Mouse (Mus musculus) hindbrain, embryonic 14.5 days (tissue): Measurements from ENCODE around the gene Olfr1441. TPM values are rescaled to one million over a fixed set of nuclear protein-coding genes. Genes with fewer than 3 reads are reported as not detected.
A peak's percentile ranks its signal among the peaks of the same experiment; 100 is the strongest.

Source experiments
- ATAC-seq: fragments of 200-750 bp; cut with Nextera tagmentation; 2 replicates; pipeline ENCODE4 v1.8.0; 2017; ENCODE audit warnings: moderate number of reproducible peaks, mild to moderate bottlenecking, moderate TSS enrichment, moderate library complexity; ENCODE audit not compliant: low FRiP score
- DNase-seq: peaks from one replicate; pipeline ENCODE4 v3.0.0-alpha.2; 2015; ENCODE audit warnings: low spot score
- H3K27ac ChIP-seq: fragments of 300-500 bp; sonication (generic); 2 replicates; pipeline ENCODE4 v1.5.1; 2014; ENCODE audit warnings: mild to moderate bottlenecking, moderate library complexity
- H3K27me3 ChIP-seq: fragments of 300-500 bp; sonication (generic); 2 replicates; pipeline ENCODE4 v1.6.1; 2014; ENCODE audit warnings: mild to moderate bottlenecking, low read length, mixed read lengths; ENCODE audit not compliant: control insufficient read depth, insufficient read depth
- H3K36me3 ChIP-seq: fragments of 300-500 bp; sonication (generic); replicated peaks from 2 replicates; pipeline ENCODE4 v1.6.1; 2014; ENCODE audit not compliant: control insufficient read depth, insufficient read depth
- H3K4me1 ChIP-seq: fragments of 300-500 bp; sonication (generic); replicated peaks from 2 replicates; pipeline ENCODE4 v1.6.1; 2014; ENCODE audit warnings: antibody characterized with exemption, low read length, mixed read lengths; ENCODE audit not compliant: control insufficient read depth, insufficient read depth
- H3K4me2 ChIP-seq: fragments of 300-500 bp; sonication (generic); replicated peaks from 2 replicates; pipeline ENCODE4 v1.6.1; 2014; ENCODE audit warnings: mild to moderate bottlenecking, moderate library complexity
- H3K4me3 ChIP-seq: fragments of 300-500 bp; sonication (generic); replicated peaks from 2 replicates; pipeline ENCODE4 v1.5.1; 2014; ENCODE audit warnings: mild to moderate bottlenecking, low read length
- H3K9ac ChIP-seq: fragments of 300-500 bp; sonication (generic); 2 replicates; pipeline ENCODE4 v1.6.1; 2014
- H3K9me3 ChIP-seq: fragments of 300-500 bp; sonication (generic); 2 replicates; pipeline ENCODE4 v1.6.1; 2016; ENCODE audit warnings: low read length; ENCODE audit not compliant: control insufficient read depth
- WGBS: fragments of 180-500 bp; shearing (Covaris S2); extraction: QIAGEN DNeasy Blood & Tissue Kit; methylation state at CpG from one replicate; pipeline ENCODE4 v1.1.7; 2014; 5-methylcytosine and 5-hydroxymethylcytosine counted together
- polyA plus RNA-seq: library from polyadenylated mRNA; unstranded; fragments of >200 nt; fragmentation: Nextera tagmentation; extraction: Ambion mirVana; gene quantifications from 2 replicates; pipeline ENCODE4 v1.2.1, GENCODE M21; 2014

Gene Olfr1441
- polyA plus RNA-seq, 1 experiment from 2014 or later = not detected

DNA sequence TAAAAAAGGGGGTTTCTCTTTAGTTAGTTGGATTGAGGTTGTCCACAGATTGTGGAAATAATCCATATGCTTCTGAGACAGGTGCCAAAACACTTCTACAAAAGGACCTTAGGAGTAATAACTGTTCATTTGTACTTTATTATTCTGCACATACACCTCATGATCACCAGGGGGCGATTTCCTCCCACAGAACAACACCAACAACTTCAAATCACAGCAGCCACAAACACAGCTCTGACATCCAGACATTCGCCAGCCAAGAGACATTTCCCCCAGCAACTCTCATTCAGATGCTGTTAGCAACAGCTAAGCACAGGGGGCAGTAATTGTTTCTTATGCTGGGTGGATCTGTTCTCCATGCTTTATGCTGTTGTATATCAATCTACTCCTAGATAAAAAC lies 15.8 kb downstream of the Olfr1441 start:
- peak; percentile 63 for DNase-seq
- 6% methylated on average over 2 of the region's 2 CpGs for WGBS
- no peak overlapping the region for H3K4me2 ChIP-seq
- no peak overlapping the region for H3K27ac ChIP-seq
- no peaks in the 10 kb centered on the region for H3K9me3 ChIP-seq
- no peaks in the 10 kb centered on the region for H3K27me3 ChIP-seq
- no peak overlapping the region for H3K9ac ChIP-seq
- peak; percentile 75 for ATAC-seq
- H3K4me1 ChIP-seq = no peaks in the 10 kb centered on the region
- H3K4me3 ChIP-seq = no peak overlapping the region
- no peaks in the 10 kb centered on the region for H3K36me3 ChIP-seq

DNA sequence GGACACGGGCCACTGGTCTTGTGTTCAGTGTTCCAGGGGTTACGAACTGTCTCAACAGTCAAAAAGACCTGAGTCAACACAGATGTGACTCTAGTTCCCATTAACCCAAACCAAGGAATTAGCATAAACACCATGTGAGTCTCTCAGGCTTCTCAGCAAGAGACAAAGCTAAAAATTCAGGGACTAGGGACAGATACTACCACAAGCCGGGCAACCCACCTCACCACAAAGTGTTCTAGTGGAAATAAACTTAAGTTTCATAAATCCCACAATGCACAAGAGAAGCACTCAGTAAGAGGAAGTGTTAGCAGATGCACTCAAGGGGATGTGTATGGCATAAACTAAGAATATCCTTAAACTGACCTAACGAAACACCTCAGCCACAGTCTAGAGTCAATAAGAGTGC lies 17.8 kb downstream of the Olfr1441 start:
- H3K4me2 ChIP-seq = no peak overlapping the region

DNA sequence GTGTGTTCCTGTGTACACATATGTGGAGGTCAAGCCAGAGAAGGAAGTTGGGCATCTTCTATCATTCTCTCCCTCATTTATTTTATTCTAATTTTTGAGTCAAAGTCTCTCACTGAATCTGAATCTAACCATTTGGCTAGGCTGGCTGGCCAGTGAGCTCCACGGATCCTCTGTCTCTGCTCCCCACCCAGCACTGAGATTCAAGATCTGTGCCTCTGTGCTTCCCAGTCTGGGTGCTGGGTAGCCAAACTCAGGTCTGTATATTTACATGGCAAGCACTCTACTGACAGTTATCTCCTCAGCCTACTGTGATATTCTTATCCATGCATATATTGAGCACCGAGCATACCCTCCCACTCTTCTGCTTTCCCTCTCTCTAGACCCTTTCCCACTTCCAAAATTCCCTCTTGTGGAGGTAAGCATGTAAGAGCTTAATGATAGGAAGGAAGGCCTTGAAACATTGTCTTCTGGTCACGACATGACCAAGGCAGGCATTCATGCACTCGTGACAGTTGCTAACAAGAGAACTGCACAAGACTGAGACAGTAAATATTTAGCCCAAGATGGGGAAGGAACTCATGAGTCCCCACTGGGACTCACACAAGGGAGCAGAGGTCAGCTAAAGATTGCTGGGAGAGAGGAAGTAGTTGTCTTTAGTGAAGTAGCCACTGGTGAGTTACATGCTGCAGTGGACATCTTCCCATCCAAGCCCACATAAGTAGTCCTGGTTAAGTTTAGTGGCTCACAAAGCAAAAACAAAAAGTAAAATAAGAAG lies 18.7 kb downstream of the Olfr1441 start:
- no peak overlapping the region for H3K27ac ChIP-seq
- DNase-seq (no peak), ATAC-seq (no peak)
- H3K27me3 ChIP-seq = no peaks in the 10 kb centered on the region
- 90% methylated on average over 4 of the region's 4 CpGs for WGBS
- no peaks in the 10 kb centered on the region for H3K4me1 ChIP-seq
- H3K4me3 ChIP-seq = no peak overlapping the region
- no peak overlapping the region for H3K4me2 ChIP-seq
- no peaks in the 10 kb centered on the region for H3K9me3 ChIP-seq
- H3K9ac ChIP-seq = no peak overlapping the region
- no peaks in the 10 kb centered on the region for H3K36me3 ChIP-seq

More for the DNA sequence above, 17.8 kb downstream of the Olfr1441 start:
- no peak for DNase-seq
- ATAC-seq = no peak
- Histone ChIP-seq H3K9ac (no peak overlapping the region), H3K4me1 (no peaks in the 10 kb centered on the region), H3K9me3 (no peaks in the 10 kb centered on the region), H3K36me3 (no peaks in the 10 kb centered on the region), H3K4me3 (no peak overlapping the region), H3K27me3 (no peaks in the 10 kb centered on the region), H3K27ac (no peak overlapping the region)
- WGBS = 85% methylated on average over 4 of the region's 4 CpGs

- Histone ChIP-seq H3K9me3 (no peaks in the 10 kb centered on the region), H3K4me3 (no peak overlapping the region)
- no peak for DNase-seq
These were observed 22.3 kb downstream of the Olfr1441 start for GRCm38 (mm10) chr19:12439581-12439980.

DNA sequence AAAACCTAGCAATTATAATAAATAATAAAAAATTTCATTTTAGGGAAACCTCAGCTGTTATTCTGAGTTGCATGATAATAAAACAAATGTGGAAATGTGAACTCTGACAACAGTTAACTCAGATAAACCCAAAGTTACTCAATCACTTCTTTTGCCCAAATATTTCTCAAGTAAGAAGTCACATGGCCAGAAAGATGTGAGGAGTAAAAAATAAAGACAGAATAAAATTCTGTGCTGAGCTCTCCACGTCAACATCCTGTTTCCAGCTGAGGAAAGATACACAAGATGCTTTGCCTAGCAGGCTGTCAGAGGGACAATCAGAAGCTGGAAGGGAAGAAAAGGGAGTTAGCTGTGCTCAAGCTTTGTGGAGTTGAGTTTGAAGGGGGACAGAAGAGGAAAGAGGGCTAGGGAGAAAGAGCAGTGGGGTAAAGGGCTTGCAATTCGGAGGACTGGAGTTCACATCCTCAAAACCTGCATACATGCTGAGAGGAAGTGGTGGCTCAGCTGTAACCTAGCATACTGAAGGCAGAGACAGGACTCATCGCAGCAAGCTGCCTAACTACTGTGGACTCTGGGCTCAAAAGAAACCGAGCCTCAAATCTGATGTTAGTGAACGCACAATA lies 23.0 kb downstream of the Olfr1441 start:
- WGBS = 71% methylated on average over 5 of the region's 5 CpGs
- H3K4me3 ChIP-seq = no peak overlapping the region
- H3K27ac ChIP-seq = no peak overlapping the region
- no peak for ATAC-seq
- H3K9me3 ChIP-seq = no peaks in the 10 kb centered on the region
- H3K9ac ChIP-seq = no peak overlapping the region
- no peaks in the 10 kb centered on the region for H3K36me3 ChIP-seq
- DNase-seq = no peak
- H3K4me1 ChIP-seq = no peaks in the 10 kb centered on the region
- H3K4me2 ChIP-seq = no peak overlapping the region
- no peaks in the 10 kb centered on the region for H3K27me3 ChIP-seq

More at GRCm38 (mm10) chr19:12439581-12439980, 22.3 kb downstream of the Olfr1441 start:
- Histone ChIP-seq H3K36me3 (no peaks in the 10 kb centered on the region), H3K27me3 (no peaks in the 10 kb centered on the region), H3K27ac (no peak overlapping the region), H3K4me2 (no peak overlapping the region), H3K4me1 (no peaks in the 10 kb centered on the region), H3K9ac (no peak overlapping the region)
- 46% methylated on average over 1 of the region's 1 CpGs for WGBS
- no peak for ATAC-seq

DNA sequence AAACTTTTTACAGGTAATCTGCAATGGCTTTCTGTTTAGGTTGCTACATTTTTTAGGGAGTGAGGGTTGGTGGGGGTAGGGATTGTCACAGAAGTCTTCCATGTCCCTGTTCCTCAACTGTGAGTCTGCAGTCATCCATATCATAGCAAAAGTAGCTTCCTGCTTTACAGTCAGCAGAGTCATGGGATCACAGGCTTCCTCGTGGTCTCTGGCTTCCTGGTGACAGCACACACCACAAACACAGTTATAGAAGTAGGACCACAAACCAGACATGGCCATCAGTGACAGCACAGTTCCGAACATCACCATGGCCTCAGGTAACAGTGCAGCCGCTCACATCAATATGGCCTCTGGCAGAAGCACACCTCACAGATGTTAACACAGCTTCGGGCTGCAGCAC lies 25.3 kb downstream of the Olfr1441 start:
- WGBS = 82% methylated on average over 4 of the region's 4 CpGs
- ATAC-seq = no peak

DNA sequence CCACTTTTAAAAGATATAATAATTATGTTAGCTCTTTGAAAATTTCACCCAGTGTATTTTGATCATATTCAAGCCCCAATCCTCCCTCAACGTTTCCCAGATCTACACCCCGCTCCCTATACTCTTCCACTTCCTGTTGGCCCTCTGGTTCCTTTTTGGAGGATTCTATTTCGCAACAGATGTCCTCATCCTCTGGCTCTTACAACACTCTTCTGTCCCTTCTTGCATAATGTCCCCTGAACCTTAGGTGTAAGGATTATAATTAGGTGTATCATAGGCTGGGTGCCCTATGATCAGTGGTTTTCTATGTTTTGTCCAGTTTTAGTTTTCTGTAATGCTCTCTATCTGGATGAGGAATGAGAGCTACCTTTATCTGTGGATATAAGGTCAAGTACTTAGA lies 27.8 kb downstream of the Olfr1441 start:
- no peak overlapping the region for H3K9ac ChIP-seq
- H3K4me3 ChIP-seq = no peak overlapping the region
- WGBS = 87% methylated on average over 3 of the region's 3 CpGs
- H3K4me2 ChIP-seq = no peak overlapping the region
- ATAC-seq = no peak
- no peaks in the 10 kb centered on the region for H3K4me1 ChIP-seq
- H3K27ac ChIP-seq = no peak overlapping the region
- no peaks in the 10 kb centered on the region for H3K9me3 ChIP-seq
- H3K36me3 ChIP-seq = no peaks in the 10 kb centered on the region
- DNase-seq = no peak
- H3K27me3 ChIP-seq = no peaks in the 10 kb centered on the region

More for the DNA sequence above, 25.3 kb downstream of the Olfr1441 start:
- Histone ChIP-seq H3K9me3 (no peaks in the 10 kb centered on the region), H3K9ac (no peak overlapping the region), H3K27me3 (no peaks in the 10 kb centered on the region), H3K36me3 (no peaks in the 10 kb centered on the region), H3K4me3 (no peak overlapping the region), H3K4me1 (no peaks in the 10 kb centered on the region), H3K4me2 (no peak overlapping the region), H3K27ac (no peak overlapping the region)
- no peak for DNase-seq

GRCm38 (mm10) chr19:12457401-12458066 lies 40.3 kb downstream of the Olfr1441 start:
- Histone ChIP-seq H3K27me3 (no peaks in the 10 kb centered on the region), H3K4me3 (no peak overlapping the region), H3K27ac (no peak overlapping the region), H3K4me2 (no peak overlapping the region), H3K9me3 (no peaks in the 10 kb centered on the region), H3K36me3 (no peaks in the 10 kb centered on the region), H3K4me1 (no peaks in the 10 kb centered on the region), H3K9ac (no peak overlapping the region)
- WGBS = 85% methylated on average over 12 of the region's 12 CpGs
- no peak for DNase-seq
- ATAC-seq = no peak

- Histone ChIP-seq H3K27ac (no peak overlapping the region), H3K36me3 (no peaks in the 10 kb centered on the region), H3K9me3 (no peaks in the 10 kb centered on the region), H3K4me2 (no peak overlapping the region), H3K4me3 (no peak overlapping the region), H3K27me3 (no peaks in the 10 kb centered on the region), H3K4me1 (no peaks in the 10 kb centered on the region), H3K9ac (no peak overlapping the region)
- DNase-seq (no peak), ATAC-seq (no peak)
- WGBS = 82% methylated on average over 4 of the region's 4 CpGs
These were observed 42.3 kb downstream of the Olfr1441 start for GRCm38 (mm10) chr19:12459516-12459915.
